Mouse (Mus musculus): ENCODE data around the gene Ell.
"Not testable (repeated sequence)": the region's sequence is repeated elsewhere in the genome, so short reads cannot be mapped to it uniquely, and the experiment has no call there.

Gene Ell

DNA sequence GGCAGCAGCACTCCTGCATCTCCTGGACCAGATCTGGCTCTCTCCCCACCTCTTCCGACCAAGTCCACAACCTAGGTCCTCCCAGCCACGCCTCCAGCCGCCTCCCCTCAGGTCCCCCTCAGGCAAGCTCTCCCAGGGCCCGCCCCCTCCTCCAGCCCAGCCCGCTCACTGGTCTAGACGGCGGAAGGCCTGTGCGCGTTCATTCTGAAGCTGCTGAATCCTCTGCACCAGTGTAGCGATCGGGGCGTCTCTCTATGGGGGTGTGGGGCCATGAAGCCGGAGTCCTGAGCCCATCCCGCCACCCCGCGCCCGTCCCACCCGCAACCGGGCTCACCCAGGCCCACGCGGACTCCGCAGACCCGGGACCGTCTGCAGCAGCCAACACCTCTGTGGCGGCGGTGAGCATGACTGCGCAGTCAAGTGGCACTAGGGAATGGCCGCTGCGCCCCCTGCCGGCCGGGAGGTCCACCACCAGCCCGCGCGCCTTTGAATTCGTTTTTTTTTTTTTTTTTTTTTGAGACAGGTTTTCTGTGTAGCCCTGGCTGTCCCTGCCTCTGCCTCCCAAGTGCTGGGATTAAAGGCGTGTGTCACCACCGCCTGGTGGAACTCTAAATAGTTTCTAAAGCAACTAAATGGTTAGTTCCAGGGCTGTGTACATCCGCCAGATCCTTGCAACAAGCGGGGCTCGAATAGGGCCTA is 32.8 kb upstream of the Ell start, which contains the start of gene Rex1bd:
Rex1bd (minus strand) TSS at position 425 of the 699 bp plus-strand sequence.
- DNase-seq (ENCODE audit: low spot score), result peak; percentile 99

DNA sequence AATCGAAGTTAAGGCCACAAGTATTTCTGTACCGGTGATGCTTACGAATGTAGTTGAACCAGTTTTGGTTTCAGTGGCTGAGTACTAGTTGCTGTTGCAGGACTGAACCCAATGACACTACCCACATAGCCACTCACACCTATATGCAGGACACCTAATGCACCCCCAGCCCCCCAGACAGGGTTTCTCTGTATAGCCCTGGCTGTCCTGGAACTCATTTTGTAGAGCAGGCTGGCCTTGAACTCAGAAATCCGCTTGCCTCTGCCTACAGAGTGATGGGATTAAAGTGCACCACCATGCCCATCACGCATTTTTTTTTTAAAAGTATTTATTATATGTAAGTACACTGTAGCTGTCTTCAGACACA is 32.2 kb upstream of the Ell start:
- DNase-seq (ENCODE audit: low spot score), result no peak

DNA sequence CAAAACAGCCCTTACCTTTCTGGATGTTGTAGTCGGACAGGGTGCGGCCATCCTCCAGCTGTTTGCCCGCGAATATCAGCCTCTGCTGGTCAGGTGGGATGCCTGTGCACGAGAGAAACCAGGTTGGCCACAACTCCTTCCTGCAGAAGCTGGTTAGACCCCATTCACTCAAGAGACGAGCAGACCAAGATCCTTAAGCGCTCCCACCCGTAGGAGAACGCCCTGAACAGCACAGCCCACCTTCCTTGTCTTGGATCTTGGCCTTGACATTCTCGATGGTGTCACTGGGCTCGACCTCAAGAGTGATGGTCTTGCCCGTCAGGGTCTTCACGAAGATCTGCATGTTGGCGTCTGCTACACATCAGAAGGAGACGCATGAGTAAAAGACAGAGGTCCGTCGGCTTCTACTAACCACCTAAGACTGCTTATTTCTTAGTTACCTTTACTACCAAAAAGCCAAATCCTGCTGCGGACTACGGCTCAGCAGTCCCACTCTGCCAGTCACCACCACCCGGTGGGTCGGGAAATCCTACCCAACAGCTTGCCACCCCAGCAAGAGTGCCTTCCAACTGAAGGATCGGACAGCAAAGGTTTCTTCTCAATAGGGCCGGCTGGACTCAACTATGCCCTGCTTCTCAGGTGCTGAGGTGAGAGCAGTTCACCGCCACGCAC is 29.8 kb upstream of the Ell start:
- no peak for DNase-seq (ENCODE audit: low spot score)

DNA sequence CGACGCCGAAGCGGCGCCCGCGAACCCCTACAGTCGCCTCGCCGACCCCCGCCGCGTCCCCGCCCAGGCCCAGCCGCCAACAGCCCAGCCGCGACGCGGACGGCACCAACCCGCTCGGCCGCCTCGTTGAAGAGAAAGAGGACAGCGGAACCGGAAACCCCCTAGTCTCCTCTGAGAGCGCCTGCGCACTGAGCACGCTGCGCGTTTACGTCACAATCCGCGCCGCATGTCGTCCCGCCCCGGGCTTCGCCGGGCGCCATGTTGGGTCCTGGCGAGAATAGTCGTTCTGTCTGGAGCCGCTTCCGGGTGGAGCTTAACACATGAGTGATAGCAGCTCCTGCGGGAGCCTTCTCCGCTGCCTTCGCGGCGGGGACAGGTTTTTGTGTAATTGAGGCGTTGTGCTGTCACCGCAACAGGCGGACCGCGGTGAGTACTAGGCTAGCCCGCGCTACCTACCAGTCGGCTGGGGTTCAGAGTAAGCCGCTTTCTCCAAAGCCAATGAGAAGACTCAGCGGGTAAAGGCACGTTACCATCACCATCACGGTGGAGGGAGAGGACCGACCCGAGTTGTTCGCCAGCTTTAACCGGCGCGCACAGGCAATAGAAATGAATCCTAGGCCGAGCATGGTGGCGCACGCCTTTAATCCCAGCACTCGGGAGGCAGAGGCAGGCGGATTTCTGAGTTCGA is 28.9 kb upstream of the Ell start, which contains the start of gene Uba52:
Uba52 (minus strand) TSS at position 574 of the 688 bp plus-strand sequence.
- peak; percentile 96 for DNase-seq (ENCODE audit: low spot score)

DNA sequence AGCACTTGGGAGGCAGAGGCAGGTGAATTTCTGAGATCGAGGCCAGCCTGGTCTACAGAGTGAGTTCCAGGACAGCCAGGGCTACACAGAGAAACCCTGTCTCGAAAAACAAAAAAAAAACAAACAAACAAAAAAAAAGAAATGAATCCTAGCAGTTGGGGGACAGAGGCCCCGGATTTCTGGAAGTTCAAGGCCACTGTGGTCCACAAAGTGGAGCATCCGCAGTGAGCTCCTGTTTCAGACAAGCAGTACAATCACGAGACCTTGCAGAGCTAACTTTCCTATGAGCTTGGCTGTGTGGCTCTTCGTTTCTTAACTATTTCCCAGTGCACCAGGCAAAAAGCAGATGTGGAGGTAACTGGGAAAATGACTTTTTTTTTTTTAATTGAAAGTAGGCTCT is 28.1 kb upstream of the Ell start:
- DNase-seq (ENCODE audit: low spot score), result not testable (repeated sequence)

DNA sequence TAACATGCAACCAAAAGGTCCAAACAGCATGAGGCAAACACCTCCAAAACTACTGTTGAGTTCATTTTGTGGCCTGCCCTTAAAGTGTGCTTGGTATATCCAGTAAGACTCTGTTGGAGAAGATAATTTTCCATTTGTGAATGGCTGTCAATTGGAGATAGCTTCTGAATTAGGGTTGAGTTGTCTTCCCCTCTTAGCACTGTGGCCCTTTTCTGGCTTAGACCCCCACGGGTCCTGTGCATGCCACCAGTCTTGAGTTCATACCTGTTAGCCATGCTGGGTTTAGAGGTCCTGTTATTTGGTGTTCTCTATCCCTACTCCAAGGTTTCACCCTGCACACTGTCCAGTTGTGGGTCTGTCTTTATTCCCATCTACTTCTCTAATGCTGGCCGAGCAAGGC is 27.5 kb upstream of the Ell start:
- DNase-seq (ENCODE audit: low spot score), result no peak

DNA sequence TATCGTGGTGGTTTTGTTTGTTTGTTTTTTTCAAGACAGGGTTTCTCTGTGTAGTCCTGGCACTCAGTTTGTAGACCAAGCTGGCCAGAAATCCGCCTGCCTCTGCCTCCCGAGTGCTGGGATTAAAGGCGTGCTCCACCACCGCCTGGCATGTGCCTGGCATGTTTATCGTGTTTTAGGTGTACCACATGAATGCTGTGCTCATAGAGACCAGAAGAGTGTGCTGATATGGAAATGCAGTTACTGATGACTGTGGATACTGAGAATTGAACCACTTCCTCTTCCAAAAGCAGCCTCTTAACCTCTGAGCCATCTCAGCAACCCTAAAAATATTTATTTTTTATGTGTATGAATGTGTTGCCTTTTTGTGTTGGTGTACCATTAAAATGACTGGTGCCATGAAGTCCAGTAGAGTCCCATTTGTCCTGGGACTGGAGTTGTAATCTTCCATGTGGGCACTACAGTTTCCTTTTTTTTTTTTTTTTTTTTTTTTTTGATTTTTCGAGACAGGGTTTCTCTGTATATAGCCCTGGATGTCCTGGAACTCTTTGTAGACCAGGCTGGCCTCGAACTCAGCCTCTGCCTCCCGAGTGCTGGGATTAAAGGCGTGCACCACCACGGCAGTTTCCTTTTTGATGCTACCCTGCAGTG is 26.9 kb upstream of the Ell start:
- DNase-seq (ENCODE audit: low spot score), result no peak

DNA sequence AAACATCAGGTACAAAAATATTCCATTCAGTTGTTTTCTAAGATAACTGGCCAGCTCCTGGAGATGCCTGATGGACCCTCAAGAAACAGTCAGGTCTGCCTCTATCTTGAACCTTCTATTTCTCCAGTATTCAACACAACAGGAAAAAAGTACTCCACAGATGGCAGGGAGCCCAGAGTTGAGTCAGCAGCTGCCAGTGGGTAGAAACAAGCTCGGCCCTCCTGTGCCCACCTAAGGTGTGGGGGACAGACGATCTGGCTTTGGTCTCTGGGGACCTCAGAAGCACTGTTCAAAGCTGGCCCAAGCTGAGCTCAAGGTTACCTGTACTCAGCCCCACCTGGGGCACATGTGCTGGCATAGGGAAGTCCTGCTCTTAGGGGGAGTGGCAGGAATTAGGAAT is 25.8 kb upstream of the Ell start:
- no peak for DNase-seq (ENCODE audit: low spot score)

DNA sequence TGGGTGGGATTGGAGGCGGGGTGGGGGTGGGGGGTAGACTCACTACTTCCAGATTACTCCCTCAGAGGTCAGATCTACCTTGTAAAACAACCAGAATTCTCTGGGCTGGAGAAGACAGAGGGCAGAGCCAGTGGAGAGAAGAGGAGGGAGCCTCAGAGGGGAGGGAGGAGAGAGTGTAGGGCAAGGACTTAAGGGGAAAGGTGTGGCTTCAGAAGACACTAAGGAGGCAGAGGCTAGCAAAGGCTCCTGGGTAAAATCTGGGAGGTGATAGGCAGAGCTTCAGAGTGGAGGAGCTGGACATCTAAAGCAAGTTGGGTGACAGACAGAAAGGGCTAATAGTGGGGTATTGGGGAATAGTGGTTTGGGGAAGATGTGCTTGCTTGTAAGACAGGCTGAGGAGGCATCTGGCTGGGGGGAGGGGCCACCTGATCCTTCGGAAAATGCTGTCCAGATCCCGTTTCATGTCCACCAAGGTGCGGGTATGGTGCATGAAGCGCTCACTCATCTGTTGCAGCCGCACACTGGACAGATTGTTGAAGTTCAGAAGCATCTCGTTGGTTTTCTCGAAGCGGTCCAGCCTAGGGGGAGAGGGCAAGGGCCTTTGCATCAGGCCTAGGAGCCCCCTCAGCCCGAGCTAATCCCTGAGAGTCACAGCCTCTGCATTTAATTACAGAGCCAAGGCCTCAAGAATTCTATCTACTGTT is 21.2 kb upstream of the Ell start:
- DNase-seq (ENCODE audit: low spot score), result no peak

DNA sequence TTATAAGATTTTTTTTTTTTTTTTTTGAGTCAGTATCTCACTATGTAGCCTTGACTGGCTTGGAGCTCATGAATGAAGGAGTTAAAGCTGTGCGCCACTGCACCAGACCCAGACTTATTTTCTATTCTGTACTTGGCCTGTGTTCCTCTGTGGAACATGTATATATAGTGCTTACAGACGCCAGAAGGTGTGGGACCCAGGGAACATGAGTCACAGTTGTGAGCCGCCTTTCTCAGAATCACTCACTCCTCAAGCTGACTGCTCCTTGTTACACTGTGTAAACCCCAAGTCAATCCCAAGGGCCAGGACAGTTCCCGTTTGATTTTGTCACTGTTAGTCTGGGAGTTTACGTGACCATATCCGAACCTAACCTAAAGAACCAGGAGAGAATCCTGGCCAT is 20.2 kb upstream of the Ell start:
- no peak for DNase-seq (ENCODE audit: low spot score)

DNA sequence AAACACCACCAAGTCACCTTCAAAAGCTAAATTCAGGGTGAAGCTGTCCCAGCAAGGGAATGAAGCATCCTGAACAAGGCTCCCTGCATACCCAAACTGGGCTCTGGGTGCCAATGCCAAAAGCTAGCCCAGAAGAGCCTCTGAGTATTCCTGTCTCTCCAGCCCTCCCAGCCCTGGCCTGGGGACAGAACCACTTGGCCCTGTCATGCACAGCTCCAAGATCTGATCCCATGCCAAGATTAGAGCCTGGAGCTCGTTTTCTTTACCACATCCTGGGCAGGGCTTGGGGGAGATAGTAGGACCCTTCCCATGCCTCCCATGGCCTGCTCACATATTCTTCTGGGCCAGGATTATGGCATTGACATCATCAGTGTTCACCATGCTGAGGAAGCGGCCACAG is 19.7 kb upstream of the Ell start:
- no peak for DNase-seq (ENCODE audit: low spot score)

DNA sequence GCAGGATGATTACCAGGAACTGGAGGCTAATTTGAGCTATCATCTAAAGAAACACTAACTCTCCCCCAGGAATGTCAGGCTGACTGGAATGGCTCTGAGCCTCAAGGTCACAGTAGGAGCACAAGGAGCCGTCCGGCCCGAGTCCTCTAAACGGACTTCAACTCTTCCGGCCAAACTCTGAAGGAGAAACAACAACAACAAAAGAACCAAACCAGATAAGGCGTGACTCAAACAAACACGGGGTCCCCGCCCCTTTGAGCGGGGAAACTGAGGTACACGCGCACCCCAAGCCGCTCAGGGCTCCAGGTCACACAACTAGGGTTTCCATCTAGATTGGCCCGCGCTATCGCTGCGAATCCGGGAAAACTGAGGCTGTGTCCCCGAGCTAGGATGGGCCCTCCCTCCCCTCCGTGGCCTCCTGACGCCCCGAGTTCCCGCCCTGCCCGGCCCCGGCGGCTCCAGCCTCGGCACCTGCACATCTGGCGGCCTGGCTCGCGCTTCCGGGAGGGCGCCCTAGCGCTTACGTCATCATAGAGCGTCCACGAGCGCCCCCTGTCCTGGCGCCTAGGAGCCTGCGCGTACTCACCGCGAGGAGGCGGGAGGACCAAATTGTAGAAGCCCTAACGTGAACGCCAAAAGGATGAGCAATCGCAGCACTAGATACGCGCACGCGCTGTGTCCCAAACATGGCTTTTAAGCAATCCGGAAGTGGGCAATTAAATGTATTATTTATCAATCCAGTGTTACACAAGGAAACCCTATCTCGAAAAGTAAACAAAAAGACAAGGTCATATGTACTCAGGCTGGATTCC is 16.5 kb upstream of the Ell start:
- peak; percentile 96 for DNase-seq (ENCODE audit: low spot score)

DNA sequence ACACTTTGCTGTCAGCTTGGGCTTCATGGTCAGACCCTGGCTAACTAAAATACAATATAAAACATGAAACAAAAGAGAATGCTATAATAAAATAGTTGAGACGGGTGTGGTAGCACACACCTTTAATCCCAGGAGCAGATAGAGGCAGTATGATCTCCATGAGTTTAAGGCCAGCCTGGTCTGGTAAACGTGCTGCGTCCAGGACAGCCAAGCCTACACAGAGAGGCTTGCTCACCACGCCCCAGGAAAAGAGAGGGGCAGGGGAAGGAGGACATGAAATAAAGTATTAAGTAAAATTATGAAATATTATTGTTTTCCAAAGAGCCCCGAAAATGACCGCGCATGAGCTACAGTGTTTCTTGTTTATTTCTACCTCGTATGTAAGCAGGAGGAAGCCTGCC is 12.1 kb upstream of the Ell start:
- DNase-seq (ENCODE audit: low spot score), result no peak

DNA sequence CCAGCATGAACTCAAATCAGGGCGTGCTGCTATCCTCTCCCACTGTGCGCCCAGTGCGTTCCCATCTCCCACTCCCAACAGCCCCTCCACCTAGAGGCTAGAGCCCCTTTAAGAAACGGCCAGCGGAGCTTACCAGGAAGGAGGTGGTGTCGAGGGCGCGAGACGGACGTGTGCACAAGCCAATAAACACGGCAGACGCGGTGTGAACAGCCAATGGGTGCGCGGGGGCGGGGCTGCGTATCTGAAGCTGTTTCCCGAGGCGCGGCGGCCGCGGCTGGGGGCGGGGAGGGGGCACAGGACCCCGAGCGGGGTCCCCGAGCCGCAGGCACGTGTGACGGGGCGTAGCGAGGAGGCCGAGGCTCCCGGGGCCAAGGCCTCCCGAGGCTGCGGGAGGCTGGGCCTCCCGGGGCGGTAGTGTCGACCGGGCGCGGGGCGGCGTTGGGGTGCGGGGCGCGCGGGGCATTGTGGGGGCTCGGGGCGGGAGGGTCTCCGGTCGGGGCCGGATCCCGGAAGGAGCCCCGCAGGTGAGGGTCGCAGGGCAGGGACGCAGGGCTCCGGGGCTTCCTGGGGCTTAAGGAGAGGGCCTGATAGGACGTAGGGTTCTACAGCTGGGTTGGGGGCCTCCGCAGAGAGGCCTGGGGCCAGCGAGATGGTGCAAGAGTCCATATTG is 11.6 kb upstream of the Ell start, which contains the start of the genes Fkbp8 and Kxd1:
Fkbp8 (plus strand) TSS at position 213 of the 670 bp plus-strand sequence.
Kxd1 (minus strand) TSS at position 445 of the 670 bp plus-strand sequence.
- peak; percentile 99 for DNase-seq (ENCODE audit: low spot score)

DNA sequence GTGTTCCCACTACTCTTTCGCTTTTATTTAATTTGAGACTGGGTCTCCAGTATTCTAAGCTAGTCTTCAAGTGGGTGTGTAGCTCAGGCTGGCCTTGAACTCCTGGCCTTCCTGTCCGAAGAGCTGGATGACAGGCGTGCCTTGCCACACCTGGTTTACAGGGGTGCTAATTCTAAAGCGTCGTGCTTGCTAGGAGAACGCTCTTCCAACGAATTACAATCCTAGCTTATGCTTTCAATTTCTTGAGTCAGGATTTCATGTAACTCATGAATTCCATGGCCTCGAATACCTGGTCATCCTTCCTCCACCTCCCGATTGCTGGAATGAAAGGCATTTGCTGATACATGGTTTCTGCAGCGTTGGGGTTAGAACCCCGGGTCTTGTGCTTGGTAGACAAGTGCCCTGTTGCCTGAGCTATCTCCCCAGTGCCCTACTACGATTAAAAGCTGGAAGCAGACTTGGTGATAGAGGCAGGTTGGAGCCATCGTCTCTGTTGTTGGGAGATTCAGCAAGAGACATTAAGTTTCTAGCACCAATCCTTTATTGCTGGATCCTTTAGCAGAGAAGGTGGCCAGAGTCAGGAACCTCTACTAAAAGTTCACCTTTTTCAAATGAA is 11.0 kb upstream of the Ell start:
- no peak for DNase-seq (ENCODE audit: low spot score)

DNA sequence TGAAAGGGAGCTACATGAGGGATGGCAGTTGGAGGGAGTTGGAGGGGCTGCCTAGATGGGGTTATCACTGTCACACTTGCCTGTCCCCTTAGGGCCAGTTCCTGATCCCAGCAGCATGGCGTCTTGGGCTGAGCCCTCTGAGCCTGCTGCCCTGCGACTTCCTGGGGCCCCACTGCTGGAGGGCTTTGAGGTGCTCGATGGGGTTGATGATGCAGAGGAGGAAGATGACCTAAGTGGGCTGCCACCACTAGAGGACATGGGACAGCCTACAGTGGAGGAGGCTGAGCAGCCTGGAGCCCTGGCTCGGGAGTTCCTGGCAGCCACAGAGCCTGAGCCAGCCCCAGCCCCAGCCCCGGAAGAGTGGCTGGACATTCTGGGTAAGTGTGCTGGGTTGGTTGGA is 10.0 kb upstream of the Ell start:
- DNase-seq (ENCODE audit: low spot score), result no peak

DNA sequence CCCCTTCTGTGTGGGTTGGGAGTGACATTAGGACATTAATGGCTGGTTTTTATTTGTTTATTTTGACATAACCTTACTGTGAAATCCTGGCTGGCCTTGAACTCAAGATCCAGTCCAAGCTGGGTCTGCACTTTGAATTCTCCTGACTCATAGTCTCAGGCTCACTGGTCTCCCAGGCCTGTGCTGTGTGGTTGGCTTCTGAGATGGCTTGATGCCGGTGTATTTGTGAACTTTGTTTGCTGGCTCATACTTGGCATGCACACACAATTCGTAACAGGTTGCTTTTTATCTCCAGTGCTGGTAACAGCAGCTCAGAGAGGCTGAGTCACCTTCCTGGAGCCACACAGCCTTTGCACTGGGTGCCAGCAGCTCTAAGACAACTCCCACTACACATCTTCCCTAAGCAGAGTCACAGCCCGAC is 9.5 kb upstream of the Ell start:
- DNase-seq (ENCODE audit: low spot score), result no peak

DNA sequence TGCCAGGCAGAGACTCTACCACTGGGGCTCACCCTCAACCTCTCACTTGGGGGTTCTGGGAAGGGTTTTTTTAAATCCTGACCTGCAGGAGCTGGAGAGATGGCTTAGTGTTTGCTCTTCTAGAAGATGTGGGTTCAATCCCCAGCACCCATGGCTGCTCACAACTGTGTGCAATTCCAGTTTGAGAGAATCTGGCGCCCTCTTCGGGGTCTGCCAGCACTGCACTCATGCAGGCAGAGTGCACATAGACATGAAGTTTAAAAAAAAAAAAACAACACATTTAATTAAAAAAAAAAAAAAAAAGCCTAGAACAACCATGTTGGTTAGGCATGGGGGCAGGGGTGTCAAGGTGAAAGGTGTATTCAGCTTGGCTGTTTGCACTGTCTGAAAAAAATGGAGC is 8.9 kb upstream of the Ell start:
- no peak for DNase-seq (ENCODE audit: low spot score)

DNA sequence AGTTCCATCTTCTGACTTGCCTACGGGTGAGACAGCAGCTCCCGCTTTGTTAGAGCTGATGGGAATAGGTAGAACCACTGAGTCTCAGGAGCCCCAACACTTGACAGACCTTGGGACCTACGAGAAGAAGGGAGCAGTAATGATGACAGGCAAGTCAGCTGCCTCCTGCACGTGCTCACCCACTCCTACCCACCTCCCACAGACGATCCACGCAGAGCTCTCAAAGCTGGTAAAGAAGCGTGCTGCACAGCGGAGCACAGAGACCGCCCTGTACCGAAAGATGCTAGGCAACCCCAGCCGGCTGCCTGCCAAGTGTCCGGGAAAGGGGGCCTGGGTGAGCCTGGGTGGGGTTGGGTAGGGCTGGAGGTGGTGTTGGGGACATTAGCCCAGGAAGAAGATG is 5.0 kb upstream of the Ell start:
- no peak for DNase-seq (ENCODE audit: low spot score)

DNA sequence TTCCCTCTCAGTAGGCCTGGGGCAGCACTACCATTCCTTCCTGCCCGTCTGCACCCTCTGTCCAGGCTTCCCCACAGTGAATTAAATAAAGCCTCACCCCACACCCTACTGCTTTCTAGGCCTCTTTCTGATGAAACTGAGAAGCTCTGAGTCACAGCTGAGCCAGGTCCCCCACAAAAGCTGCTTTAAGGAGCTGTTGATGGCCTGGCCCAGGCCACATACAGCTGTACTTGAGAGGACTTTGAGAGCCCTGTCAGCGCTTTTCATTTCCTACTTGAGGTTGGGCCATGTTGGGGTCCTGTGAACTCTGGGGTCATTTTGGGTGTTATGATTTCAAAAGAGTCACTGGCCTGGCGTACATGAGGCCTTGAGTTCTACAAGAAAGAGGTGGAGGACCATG is 4.0 kb upstream of the Ell start:
- no peak for DNase-seq (ENCODE audit: low spot score)

Data from yolk sac, embryonic 10.5 days (tissue).